Mouse (Mus musculus) frontal cortex, adult 2 months (tissue): Measurements from ENCODE around the gene Nrip2. TPM values are rescaled to one million over a fixed set of nuclear protein-coding genes. Genes with fewer than 3 reads are reported as not detected.
A peak's percentile ranks its signal among the peaks of the same experiment; 100 is the strongest.

Experiments
- DNase-seq, 2 experiments: peaks; one replicate each; pipeline ENCODE4 v3.0.0; 2022; ENCODE audit warnings: low spot score in 1 of 2; ENCODE audit errors: extremely low spot score in 1 of 2
- polyA plus RNA-seq: library from polyadenylated mRNA; depleted of rRNA; stranded (reverse); fragments of >200 nt; gene quantifications from 2 replicates; pipeline ENCODE4 v1.2.3, GENCODE M21; 2012

Gene Nrip2
- polyA plus RNA-seq, 1 experiment, result 22.7 TPM

DNA sequence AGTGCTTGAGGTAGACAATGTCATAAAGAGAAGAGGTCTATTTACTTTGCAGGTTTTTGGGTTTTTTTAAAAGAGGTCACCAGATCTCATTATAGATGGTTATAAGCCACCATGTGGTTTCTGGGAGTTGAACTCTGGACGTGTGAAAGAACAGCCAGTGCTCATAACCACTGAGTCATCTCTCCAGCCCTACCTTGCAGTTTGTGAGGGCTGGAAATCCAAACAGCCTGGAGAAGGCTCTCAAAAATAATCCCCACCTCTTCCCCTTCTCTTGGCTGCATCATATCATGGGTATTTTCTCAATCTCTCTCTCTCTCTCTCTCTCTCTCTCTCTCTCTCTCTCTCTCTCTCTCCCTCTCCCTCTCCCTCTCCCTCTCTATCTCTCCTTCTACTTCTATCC is 8.4 kb upstream of the Nrip2 start:
- no peak for DNase-seq

DNA sequence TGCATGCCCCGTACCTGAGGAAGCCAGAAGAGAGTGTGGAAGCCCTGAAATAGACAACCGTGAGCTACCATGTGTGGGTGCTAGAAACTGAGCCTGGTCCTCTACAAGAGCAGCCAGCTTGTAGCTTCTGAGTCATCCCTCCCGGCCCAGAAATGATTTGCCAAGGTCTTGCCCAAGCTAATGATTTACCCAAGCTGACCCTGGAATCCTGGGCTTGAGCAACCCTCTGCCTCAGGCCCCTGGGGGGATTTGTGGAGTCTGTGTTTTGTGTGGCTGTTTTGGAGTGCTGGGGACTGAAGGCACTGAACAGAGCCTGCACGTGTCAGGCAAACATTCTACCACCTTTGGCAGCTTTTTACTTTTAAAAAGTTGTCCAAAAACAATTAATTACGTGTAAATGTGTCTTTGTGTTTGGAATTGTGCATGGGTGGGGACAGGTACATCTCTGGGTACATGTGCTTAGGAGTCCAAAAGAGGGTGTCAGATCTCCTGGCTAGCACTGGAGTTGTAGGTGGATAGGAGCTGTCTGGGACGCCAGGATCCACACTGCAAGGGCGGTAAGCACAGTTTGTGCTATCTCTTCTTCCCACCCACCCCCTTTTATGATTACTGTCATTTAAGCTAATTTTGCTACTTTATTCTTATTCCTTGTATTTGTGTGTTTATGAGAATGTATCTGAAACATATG is 1.4 kb upstream of the Nrip2 start:
- no peak for DNase-seq

DNA sequence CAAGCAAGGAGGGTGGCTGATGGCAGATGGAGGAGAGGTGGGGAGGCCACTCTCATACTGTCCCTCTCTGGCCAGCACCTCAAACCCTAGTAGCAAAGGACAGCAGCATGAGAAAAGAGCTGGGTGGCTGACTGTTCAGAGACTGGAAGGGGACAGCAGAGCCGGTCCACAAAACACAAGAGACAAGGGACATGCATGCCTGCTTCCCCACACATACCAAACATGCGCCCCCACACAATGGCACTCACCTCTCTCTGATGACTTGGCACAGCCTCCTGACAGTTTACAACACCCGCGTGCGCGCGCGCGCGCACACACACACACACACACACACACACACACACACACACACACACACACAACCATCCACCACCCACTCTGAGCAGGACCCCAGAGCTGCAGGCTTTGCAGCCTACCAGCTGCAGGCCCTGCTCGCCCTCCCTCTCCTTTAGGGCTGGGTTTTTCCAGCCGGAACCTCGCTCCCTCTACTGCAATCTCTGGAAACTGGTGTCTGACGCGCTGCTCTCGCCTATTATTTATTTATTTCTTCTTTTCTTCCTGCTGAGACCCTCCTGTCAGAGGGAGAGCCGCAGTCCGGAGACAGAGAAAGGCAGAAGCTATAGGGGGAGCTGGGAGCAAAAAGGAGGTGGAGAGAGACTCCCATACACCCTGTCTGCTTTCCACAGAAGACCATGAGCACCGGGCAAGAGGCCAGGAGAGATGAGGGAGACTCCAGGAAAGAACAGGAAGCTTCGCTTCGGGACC is 507 bp downstream of the Nrip2 start:
- DNase-seq, result peak in 1 of 2 experiments; percentile 49

DNA sequence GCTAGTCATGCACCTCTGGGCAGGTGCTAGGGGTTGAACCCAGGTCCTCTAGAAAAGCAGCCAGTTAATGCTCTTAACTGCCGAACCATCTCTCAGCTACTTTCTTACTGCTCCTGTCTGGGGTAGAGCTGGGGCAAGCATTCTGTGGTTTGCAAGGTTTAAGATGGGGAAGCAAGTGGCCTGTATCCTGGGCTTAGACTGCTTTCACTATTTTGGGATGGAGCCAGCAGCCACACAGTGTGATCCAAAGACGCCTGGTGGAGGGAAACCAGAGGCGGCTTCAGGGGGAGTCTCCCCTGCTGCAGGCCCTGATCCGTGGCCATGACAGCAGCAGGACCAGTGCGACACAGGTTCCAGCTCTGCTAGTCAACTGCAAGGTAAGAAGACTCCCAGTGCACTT is 5.6 kb downstream of the Nrip2 start:
- DNase-seq, result no peak

DNA sequence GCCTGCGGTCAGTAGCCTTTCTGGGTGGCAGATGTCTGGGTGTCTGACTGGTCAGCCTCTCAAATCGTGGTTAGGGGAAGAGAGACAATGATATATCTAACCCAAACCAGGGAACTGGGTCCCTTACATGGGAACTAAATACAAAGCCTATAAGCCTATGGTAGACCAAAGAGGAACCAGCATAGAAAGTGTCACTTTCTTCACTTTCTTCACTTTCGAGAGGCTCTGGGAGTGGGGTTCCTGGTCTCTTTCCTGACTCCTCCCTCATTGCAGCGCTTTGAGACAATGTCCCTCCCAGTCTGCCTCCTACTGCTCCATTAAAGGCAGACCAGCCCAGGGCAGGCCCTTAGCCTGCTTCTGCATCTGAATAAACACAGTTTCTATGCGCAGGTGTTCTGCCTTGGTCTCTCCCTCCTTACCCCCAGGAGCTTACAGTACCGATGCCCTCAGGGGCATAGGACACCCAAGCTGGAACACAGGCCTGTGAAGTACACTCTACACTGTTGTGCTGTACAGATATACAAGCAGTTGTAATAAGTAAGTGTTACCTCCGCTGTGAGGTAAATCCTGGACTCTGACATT is 9.5 kb downstream of the Nrip2 start:
- DNase-seq, result no peak

DNA sequence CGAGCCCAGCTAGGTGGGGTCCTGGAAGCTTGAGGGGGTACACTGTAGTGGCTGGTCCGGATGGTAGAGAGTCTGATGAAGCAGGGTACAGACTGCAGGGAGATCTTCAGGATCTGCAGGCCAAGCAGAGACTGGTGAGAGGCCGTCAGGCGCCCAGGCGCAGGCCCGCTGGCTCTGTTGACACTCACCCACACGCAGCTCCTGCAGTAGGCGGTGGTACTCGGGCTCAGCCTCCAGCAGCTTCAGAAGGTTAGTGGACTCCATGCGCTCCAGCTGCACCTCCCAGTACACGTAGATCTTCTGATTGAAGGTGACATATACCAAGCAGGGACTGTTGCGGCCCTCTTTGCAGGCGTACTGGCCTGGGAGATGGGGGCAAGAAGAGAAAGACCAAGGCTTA is 11.2 kb downstream of the Nrip2 start:
- DNase-seq, result peak in 1 of 2 experiments; percentile 33

DNA sequence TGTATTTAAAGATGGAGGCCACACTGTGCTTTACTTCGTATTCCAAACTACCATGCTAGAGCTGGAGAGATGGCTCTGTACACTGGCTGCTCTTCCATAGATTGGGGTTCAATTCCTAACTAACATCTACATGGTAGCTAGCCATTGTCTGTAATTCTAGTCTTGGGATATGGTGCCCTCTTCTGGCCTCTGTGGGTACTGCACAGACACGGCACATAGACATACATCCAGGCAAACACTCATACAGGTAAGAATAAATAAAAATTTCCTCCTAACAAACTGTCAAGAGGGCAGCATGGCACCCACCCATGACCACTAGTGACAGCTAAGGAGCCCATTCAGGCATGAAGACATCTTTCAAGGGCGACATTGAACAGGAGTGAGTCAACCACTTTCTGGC is 12.0 kb downstream of the Nrip2 start:
- DNase-seq, result peak; percentile 74 to 96

DNA sequence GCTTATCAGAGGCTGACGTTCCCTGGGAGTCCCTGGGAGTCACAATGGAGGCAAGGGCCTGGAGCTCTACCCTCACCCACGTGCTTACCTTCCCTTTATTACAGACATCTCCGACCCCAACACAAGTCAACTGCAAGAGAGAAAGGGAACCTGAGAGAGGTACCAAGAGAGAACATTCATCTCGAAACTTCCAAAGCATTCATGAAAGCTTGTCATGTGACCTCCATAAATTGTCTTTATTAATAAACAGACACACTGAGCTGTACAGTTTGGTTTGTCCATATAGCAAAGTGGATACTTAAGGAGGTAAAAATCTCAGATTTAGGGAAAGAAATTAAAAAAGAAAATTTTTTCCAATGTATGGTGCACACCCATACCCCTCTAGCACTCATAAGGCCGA is 17.1 kb downstream of the Nrip2 start:
- no peak for DNase-seq

DNA sequence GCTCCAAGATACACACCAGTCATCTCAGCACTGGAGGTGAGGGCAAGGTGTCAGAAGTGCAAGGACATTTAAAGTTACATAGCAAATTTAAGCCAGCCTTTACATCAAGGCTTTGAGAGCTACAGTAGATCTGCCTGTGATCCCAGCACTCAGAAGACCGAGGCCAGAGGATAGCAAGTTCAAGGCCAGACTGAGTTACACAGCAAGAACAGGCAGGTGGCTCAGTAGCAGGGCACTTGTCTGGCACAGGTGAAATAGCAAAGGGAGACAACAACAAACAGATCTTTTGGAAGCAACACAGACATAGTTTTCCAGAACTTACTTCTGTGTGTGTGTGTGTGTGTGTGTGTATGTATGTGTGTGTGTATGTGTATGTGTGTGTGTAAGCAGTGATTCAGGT is 19.0 kb downstream of the Nrip2 start:
- no peak for DNase-seq

DNA sequence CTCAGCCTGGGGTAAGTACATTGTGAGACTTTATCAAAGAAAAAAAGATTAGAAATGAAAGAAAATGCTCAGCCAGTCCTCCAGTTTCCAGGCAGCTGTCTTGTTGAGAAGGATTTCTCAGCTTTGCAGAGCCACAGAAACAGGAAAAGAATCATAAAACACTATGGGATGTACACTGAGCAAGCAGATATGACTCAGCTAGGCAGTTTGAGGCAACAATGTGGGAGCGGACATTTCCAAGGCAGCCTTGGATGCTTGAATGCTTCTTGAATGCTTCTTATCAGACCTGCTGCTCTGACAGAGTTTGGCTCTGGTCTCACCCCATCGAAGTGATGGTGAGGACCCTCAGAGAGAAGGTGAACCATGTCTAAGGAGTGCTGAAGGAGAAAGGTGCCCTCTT is 21.9 kb downstream of the Nrip2 start:
- peak in 1 of 2 experiments; percentile 73 for DNase-seq

DNA sequence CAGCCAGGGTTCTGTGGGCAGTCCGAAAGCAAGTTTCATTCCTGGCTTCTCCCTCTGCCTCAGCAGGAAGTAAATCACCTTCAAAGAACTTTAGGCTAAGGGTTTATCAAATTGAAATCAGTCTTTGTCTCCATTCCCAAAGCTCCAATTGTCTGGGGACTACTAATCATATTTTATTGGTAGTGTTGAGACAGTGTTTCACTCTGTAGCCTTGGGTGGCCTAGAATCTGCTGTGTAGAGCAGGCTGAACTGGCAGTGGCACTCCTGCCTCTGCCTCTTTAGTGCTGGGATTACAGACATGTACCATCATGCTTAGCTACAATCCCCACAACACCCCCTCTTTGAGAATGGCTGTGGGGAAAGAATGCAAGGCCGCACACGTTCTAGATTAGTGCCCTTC is 22.4 kb downstream of the Nrip2 start:
- DNase-seq, result no peak

DNA sequence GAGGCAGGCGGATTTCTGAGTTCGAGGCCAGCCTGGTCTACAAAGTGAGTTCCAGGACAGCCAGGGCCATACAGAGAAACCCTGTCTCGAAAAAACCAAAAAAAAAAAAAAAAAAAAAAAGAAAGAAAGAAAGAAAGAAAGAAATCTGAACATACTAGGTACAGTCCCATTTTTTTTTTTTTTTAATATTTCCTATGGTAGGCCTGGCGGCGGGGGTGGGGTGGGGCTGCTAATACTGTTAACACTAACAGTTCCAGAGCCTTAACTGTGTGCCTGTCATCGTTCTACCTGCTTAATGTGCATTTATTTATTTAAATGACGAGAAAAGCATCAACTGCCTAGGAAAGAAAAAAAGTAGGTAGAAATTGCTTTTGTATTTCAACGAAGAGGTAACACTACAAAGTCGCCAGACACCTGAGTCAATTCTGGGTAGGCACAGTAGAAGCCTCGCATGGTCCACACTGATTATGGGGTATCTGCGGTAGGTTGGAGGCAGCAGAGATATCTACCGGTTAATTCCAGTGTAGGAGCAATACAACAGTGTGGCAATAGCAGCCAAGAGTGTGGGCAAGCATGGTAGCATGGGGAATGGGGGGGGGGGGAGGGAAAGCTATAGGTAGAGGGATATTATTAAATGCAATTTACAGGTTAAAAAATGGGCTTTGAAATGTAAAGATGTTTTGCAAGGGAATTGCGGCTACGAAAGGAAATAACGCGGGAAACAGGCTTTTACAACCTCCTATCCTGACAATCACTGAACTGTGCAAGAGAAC is 24.6 kb downstream of the Nrip2 start:
- no peak for DNase-seq

DNA sequence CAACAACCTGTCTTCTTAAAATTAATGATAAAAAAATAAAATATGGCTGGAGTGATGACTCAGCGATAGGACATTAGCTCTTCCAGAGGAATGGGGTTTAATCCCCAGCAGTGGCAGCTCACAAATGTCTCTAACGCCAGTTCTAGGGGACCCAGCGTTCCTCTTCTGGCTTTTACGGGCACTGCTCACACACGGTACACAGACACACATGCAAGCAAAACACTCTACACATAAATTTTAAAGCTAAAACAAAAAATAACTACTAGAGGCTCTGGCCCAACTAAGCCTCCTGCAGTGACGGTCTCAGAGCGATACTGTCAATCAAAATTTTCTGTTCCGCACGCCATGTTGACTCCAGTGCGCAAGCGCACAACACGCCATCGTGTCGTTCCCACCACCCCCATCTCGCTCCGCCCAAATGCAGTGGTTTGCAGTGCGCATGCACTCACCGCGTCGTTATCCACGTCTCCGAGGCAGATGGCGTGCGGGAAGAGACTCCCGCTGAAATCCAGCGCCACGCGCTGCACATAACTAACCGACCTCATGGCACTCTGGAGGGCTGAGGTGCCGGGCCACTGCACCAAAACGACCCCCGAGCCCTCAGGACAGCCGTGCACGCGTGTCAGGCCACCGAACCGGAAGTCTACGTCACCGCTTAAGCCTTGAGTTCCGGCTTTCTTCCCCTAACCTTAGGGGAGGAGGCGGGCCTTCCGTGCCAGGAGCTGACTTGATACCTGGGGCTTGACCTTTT is 25.3 kb downstream of the Nrip2 start, which contains the start of gene Itfg2:
TSS of gene Itfg2 (minus strand) at position 663 of the 751 bp plus-strand sequence.
- peak; percentile 93 to 98 for DNase-seq

DNA sequence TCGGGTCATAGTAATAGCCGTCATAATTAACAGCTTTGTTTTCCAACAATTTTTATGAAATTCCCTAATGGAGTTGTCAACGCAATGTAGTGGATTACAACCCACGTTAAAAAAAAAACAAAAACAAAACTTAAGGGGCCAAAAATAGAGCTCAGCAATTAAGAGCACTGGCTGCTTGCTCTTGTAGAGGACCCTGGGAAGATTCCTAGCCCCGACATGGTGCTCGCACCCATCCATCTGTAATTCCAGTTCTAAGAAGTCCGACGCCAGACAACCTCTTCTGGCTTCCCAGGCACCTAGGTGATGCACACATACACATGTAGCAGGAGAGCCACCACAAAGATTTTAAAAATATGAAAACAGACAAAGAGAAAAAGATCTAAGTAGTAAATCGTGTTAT is 25.9 kb downstream of the Nrip2 start:
- DNase-seq, result peak in 1 of 2 experiments; percentile 34

DNA sequence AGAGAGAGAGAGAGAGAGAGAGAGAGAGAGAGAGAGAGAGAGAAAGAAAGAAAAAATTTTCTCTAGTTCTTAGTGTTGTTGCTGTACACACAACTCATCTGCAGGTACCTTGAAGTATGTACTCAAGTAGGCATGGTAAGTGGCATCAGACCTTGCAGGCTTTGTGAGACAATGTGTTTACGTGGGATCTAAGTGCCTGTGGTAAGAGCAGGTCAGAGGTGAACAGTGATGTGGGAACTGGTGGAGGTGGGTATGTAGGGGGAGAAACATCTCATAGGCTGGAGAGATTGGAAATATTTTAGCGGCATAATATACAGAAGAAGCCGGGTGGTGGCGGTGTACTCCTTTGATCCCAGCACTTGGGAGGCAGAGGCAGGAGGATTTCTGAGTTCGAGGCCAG is 28.5 kb downstream of the Nrip2 start:
- no peak for DNase-seq

DNA sequence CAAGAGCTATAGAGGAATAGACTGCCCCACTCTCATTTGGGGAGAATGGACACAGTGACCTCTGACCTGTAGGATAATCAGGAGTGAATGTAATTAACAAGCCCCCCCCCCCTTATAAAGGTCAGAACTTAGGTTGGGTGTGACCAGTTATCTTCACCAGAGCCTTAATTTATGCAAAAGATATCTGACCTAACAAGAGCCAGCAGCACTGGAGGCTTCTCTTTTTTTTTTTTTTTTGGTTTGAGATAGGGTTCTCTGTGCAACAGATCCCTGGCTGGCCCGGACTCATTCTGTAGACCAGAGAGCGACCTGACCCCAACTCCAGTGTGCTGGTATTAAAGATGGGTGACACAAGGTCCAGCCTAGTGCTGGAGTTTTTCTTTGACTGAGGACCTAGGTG is 30.2 kb downstream of the Nrip2 start:
- no peak for DNase-seq

DNA sequence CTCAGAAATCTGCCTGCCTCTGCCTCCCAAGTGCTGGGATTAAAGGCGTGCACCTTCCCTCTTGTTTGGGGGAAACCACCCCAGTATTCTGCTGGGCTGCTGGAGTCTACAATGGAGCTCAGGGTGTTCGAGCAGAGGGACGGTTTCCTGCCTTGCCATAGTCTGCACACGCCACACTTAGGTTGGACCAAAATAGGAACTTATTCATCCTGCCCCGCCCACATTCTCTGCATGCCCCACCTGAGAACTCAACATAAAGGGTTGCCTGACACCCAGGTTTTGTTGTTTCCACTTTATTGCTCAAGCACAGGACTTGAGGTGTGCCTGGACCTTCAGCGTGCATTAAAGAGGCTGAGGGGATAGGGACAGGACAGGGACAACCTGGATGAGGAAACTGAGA is 30.7 kb downstream of the Nrip2 start:
- DNase-seq, result no peak

DNA sequence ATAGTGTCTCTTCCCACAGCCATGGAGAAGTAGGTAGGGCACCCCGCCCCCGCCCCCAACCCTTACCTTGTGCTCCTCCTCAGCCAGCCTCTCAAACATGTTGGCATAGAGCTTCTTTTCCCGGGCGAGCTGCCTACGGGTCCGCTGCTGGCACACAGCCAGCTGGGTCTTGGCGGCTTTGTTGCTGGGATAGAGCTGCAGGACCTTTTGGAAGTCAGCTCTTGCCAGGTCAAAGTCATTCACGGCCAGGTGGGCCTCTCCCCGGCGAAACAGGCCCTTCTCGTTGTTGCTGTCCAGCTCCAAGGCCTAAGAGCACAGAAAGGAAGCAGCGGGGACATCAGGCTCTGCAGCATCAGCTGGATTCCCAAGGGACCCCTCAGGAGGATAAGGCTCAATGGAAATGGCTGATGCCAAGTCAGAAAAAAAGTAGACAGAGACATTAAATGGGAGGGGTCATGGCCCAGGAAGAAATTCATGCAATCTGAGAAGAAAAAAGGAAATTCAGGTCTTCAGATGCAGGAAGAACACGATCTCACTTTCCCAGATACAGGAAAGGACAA is 33.3 kb downstream of the Nrip2 start:
- DNase-seq, result no peak

DNA sequence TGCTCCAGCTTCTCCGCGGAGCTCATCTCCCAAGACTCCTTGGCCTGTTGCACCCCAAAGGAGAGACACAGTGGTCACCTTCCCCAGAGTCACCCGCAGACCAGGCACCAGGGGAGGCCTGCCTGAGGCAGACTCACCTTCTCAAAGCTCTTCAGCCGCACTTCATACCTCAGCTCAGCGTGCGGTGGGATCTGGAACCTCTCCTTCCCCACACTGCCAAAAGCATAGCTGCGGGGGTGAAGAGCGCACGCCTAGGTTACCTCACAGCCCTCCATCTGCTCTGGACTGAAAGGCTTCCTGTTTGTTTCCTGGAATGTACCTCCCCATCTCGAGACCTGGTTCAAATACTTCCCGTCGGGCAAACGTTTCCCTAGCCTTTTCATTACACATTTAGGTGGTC is 34.5 kb downstream of the Nrip2 start:
- DNase-seq, result no peak

DNA sequence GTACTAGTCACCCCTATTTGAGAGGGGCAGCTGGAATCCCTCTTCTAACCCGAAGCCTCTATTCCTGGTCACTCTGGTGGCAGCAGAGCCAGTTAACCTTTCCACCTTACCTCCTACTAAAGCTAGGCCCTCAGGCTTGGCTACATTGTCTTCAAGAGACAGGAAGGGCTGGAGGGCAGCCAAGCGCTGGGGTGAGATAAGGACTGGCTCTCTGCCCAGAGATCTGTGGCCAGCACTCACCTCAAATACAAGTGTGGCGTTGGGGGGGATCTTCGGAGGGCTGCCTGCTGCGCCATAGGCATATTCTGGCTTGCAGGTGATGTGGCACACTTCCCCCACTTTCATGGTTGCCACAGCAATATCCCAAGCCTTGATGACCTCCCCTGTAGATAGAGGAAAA is 36.4 kb downstream of the Nrip2 start:
- no peak for DNase-seq
